Mouse (Mus musculus) erythroblast, embryonic 14.5 days (primary cell): Measurements from ENCODE around the gene Prr5. TPM values are rescaled to one million over a fixed set of nuclear protein-coding genes. Genes with fewer than 3 reads are reported as not detected.
A peak's percentile ranks its signal among the peaks of the same experiment; 100 is the strongest.

ENCODE experiments used
- H3K27me3 ChIP-seq: 2 replicates; pipeline ENCODE4 v1.6.1; 2012; ENCODE audit warnings: inconsistent platforms; ENCODE audit not compliant: control insufficient read depth
- H3K36me3 ChIP-seq: 2 replicates; pipeline ENCODE4 v1.6.1; 2012; ENCODE audit warnings: mild to moderate bottlenecking, inconsistent platforms; ENCODE audit not compliant: control insufficient read depth
- H3K4me1 ChIP-seq: 2 replicates; pipeline ENCODE4 v1.6.1; 2012; ENCODE audit warnings: inconsistent platforms; ENCODE audit not compliant: control insufficient read depth
- H3K4me3 ChIP-seq: replicated peaks from 2 replicates; pipeline ENCODE3; 2012; ENCODE audit warnings: moderate library complexity, mild to moderate bottlenecking, inconsistent platforms
- H3K9me3 ChIP-seq: 2 replicates; pipeline ENCODE4 v1.6.1; 2012; ENCODE audit warnings: low read length, inconsistent platforms, mixed read lengths; ENCODE audit not compliant: control insufficient read depth
- GATA1 ChIP-seq: IDR thresholded peaks from 2 replicates; pipeline ENCODE4 v1.6.1; 2012; ENCODE audit warnings: low read length, inconsistent platforms, mixed read lengths
- TAL1 ChIP-seq: IDR thresholded peaks from 3 replicates; pipeline ENCODE4 v1.6.1; 2012; ENCODE audit warnings: low read length, inconsistent platforms, mixed read lengths
- polyA plus RNA-seq: library from polyadenylated mRNA; stranded (reverse); fragments of >175 nt; gene quantifications from 2 replicates; pipeline ENCODE4 v1.2.3, GENCODE M21; 2012

Gene Prr5
- polyA plus RNA-seq, 1 experiment, result 0.22 TPM

DNA sequence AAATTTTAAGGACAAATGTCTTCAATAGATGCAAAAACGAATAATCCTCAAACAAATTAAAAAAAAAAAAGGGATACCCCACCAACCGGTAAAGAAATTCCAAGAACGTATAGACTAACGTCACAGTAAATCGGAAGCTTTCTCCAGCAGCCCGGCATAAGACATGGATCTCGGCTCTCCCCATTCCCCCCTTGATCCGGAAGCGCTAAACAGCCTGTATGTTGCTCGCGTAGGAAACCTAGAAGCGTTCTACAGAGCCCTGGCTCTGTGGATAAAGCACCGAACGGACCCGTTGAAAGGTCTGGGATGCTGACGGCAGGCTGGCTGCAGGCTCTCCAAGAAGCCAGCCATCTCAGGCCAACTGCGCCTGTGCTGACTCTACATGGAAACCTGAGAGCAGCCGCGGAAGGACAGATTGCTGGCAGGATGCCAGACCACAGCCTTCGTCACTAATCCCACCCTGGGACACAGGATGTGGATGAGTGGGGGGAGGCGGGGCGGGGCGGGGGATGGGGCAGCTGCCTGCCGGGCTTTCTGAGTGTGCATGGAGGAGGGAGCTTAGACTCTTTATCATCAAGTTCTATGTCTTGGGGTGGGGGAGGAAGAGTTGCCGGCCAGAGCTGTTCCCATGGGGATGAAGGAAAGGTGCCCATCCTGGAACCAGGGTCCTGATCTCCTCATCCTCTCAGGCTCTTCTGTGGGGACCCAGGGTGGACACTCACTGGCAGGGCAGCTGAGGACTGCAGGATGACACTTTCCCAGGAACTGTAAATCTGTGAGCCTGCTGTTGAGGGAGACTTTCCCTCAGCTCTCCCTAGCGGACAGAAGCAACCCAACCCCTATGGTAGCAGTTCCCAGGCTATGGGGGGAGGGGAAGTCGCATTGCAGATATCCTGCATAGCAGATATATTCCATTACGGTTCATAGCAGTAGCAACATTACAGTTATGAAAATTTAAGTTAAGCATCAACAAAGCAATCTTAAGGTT, 15.1 kb upstream of the Prr5 start:
- Histone ChIP-seq H3K4me1 (no peaks in the 10 kb centered on the region), H3K27me3 (peaks cover 3% of the 10 kb centered on the region), H3K9me3 (no peaks in the 10 kb centered on the region), H3K4me3 (no peak overlapping the region), H3K36me3 (no peaks in the 10 kb centered on the region)
- TF ChIP-seq GATA1, result no peak
- no peak for TF ChIP-seq TAL1

- Histone ChIP-seq H3K27me3 (peaks cover 3% of the 10 kb centered on the region), H3K36me3 (no peaks in the 10 kb centered on the region), H3K4me3 (no peak overlapping the region), H3K9me3 (no peaks in the 10 kb centered on the region), H3K4me1 (no peaks in the 10 kb centered on the region)
- no peak for TF ChIP-seq GATA1
- TF ChIP-seq TAL1, result no peak
Observed at GRCm38 (mm10) chr15:84654975-84655374, 14.4 kb upstream of the Prr5 start.

DNA sequence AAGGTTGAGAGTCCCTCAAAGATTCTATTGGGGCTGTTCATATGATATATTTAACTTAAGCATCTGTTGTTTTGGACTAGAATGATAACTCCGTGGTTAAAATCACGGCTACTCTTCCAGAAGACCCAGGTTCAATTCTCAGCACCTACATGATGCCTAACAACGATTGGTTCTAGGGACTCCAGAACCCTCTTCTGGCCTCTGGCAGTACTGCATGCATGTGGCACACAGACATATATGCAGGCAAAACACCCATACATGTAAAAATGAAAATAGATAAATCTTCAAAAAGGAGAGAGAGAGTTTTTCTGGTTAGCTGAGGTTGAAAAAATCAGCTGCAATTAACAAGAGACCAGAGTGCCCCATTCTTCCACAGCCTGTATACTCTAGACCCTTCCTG, 12.7 kb upstream of the Prr5 start:
- TF ChIP-seq GATA1 (no peak), TAL1 (no peak)
- Histone ChIP-seq H3K36me3 (no peaks in the 10 kb centered on the region), H3K4me1 (no peaks in the 10 kb centered on the region), H3K27me3 (peaks cover 3% of the 10 kb centered on the region), H3K4me3 (no peak overlapping the region), H3K9me3 (no peaks in the 10 kb centered on the region)

DNA sequence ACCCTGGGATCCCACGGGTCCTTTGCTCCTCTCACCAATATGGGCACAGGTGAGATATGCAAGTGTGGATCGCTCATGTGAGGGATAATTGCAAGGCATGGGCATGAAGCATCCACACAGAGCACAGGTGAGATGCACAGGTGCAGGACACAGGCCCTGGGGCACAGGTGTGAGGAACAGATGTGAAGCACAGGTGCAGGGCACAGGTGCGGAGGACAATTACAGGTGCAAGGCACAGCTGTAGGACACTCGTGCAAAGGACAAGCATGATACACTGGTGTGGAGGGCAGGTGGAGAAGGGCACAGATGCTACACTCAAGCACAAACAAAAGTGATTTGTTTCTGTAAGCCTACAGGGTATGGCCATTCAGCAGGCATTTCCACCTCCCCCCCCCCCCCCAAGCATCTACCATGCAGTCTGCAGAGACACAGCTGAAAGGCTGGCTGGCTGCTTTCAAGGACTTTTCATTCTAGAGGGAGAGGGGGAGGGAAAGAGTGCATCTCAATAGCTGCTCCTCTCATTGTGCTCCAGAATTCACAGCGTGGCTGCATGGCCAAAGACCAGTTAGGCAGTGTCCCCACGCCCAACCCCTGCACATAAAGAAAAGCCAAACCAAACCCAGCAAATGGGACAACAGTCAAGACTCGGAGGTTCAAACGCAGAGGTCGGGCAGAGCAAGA, 11.9 kb upstream of the Prr5 start:
- H3K9me3 ChIP-seq, result no peaks in the 10 kb centered on the region

GRCm38 (mm10) chr15:84658655-84659054, 10.8 kb upstream of the Prr5 start:
- Histone ChIP-seq H3K27me3 (peaks cover 15% of the 10 kb centered on the region), H3K36me3 (no peaks in the 10 kb centered on the region), H3K4me1 (peaks cover 7% of the 10 kb centered on the region), H3K4me3 (no peak overlapping the region), H3K9me3 (no peaks in the 10 kb centered on the region)
- no peak for TF ChIP-seq TAL1
- no peak for TF ChIP-seq GATA1

More for the DNA sequence above, 11.9 kb upstream of the Prr5 start:
- no peak for TF ChIP-seq GATA1
- no peak for TF ChIP-seq TAL1
- no peaks in the 10 kb centered on the region for H3K36me3 ChIP-seq
- no peak overlapping the region for H3K4me3 ChIP-seq
- peaks cover 7% of the 10 kb centered on the region for H3K27me3 ChIP-seq
- no peaks in the 10 kb centered on the region for H3K4me1 ChIP-seq

DNA sequence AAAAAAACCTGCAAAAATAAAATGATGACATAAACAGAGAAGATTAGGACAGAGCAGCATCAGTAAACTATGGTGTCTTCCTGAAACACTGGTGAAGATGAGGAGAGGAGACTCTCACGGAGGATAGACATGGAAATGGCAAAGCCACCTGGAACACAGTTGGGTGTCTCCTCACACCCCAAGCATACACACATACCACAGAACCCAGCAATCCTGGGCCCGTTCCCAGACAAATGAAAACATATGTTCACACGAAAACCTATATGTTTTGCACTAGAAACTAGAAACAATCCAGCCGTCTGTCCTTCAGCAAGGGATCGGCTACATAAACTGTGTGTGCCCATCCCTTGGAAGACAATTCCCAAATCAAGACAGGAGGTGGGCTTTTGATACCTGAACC, 9.6 kb upstream of the Prr5 start:
- H3K36me3 ChIP-seq, result no peaks in the 10 kb centered on the region
- no peak for TF ChIP-seq GATA1
- no peak for TF ChIP-seq TAL1
- H3K27me3 ChIP-seq, result peaks cover 16% of the 10 kb centered on the region
- peaks cover 7% of the 10 kb centered on the region for H3K4me1 ChIP-seq
- H3K4me3 ChIP-seq, result no peak overlapping the region
- H3K9me3 ChIP-seq, result no peaks in the 10 kb centered on the region

GRCm38 (mm10) chr15:84661274-84661673, 8.1 kb upstream of the Prr5 start:
- peaks cover 16% of the 10 kb centered on the region for H3K27me3 ChIP-seq
- H3K9me3 ChIP-seq, result no peaks in the 10 kb centered on the region
- TF ChIP-seq TAL1, result no peak
- TF ChIP-seq GATA1, result no peak
- H3K4me3 ChIP-seq, result no peak overlapping the region
- peaks cover 7% of the 10 kb centered on the region for H3K4me1 ChIP-seq
- H3K36me3 ChIP-seq, result no peaks in the 10 kb centered on the region

DNA sequence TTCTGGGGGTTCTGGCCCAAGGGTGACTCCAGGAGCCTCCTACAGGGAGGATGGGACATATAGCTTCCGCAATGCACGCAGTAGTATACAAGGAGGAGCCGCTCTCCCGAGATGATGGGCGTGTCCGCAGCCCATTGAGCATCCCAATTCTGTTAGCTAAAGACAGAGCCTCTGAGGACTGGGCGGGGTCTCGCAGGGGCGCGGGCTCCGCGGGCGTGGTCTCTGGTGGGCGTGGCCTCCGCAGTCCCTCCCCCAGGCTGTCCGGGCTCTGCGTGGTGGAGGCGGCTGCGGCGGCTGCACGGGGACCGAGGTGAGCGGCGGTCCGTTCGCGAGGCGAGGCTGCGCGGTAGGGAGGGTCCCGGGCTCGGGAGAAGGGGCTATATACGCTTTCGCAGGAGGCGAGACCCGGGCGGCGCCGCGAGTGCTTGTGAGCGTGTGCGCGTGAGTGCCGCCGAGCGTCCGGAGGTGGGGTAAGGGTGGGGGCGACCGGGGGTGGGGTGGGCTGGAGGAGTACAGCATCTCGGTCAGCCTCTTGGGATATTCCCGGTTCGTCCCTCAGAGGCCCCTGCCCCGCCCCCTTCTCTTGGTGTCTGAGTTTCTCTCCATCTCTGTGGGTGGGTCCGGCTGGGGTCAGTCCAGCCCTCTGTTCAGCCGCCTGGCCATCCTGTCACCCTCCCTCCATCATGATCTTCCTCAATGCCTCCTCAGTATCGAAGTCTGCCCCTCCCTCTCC, 6.3 kb upstream of the Prr5 start:
- peaks cover 12% of the 10 kb centered on the region for H3K4me1 ChIP-seq
- TF ChIP-seq GATA1 (no peak), TAL1 (no peak)
- peaks cover 16% of the 10 kb centered on the region for H3K27me3 ChIP-seq
- peak overlapping the region; percentile 35 for H3K4me3 ChIP-seq
- H3K36me3 ChIP-seq, result no peaks in the 10 kb centered on the region
- H3K9me3 ChIP-seq, result no peaks in the 10 kb centered on the region

GRCm38 (mm10) chr15:84663685-84664060, 5.7 kb upstream of the Prr5 start:
- no peak overlapping the region for H3K4me3 ChIP-seq
- no peaks in the 10 kb centered on the region for H3K36me3 ChIP-seq
- TF ChIP-seq GATA1 (no peak), TAL1 (no peak)
- H3K9me3 ChIP-seq, result no peaks in the 10 kb centered on the region
- peaks cover 16% of the 10 kb centered on the region for H3K27me3 ChIP-seq
- H3K4me1 ChIP-seq, result peaks cover 13% of the 10 kb centered on the region
